Mouse (Mus musculus): Measurements from ENCODE around the gene Snapc2. TPM values are rescaled to one million over a fixed set of nuclear protein-coding genes. Genes with fewer than 3 reads are reported as not detected.
A peak's percentile ranks its signal among the peaks of the same experiment; 100 is the strongest.

The Snapc2 gene
- polyA plus RNA-seq, 1 experiment from 2014 or later, result 33.8 TPM

DNA sequence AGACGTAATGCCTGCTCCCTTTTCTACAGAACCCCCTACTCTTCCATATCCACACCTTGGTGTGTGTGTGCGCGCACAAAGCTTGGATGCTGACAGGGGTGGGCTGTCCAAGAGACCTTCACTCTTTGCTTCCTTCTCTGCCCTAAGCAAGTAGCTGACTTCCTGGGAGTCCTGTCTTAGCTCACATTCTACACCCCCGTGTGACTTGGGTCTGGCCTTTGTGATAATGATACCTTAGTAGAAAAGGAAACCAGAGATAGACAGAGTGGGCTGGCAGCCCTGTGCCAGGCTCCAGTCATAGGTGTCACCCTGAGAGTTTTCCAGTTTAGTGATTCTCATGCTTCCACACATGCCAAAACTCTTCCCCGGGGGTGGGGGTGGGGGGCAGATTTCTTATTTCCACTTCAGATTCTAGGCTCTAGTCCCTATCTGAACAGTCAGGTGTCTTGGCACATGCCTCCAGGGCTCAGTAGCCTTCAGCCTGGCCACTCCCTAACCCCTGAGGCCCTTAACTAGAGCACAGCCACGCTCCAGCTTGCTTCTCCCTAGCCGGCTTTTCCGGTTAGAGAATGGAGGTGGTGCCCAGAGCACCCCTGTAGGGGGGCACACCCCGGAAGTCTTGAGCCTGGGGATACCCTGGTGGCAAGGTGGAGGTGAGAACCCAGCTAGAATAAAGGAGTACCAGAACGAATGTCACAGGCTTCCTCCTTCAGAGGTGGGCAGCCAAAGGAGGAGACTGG, 22.1 kb upstream of the Snapc2 start:
- peak; percentile 80 for DNase-seq (ENCODE audit: low spot score)
- H3K27me3 ChIP-seq (ENCODE audit: control insufficient read depth, insufficient read depth, low read length), result no peaks in the 10 kb centered on the region
- TF ChIP-seq EP300 (optimal IDR thresholded peaks at IDR 0.05) (no peak), CTCF (IDR thresholded peaks at IDR 0.05; ENCODE audit: low read depth) (0 out of 2 replicates have a peak, but pooled peaks have one; percentile 4)
- no peak overlapping the region for H3K4me3 ChIP-seq (ENCODE audit: low read depth, low read length)
- 51% methylated on average over 10 of the region's 10 CpGs for WGBS
- H3K36me3 ChIP-seq (ENCODE audit: control insufficient read depth, insufficient read depth, low read length), result no peaks in the 10 kb centered on the region
- ATAC-seq (ENCODE audit: low FRiP score, low TSS enrichment), result peak; percentile 91
- no peaks in the 10 kb centered on the region for H3K4me1 ChIP-seq (replicated peaks; ENCODE audit: control insufficient read depth, insufficient read depth)
- peak overlapping the region; percentile 23; the same call in 1 of the 2 replicates for H3K9ac ChIP-seq (ENCODE audit: low read length)
- peak overlapping the region; percentile 17; the same call in 1 of the 2 replicates for H3K4me2 ChIP-seq (replicated peaks; ENCODE audit: low read depth)
- H3K9me3 ChIP-seq (ENCODE audit: control insufficient read depth, low read length), result no peaks in the 10 kb centered on the region
- peak overlapping the region; percentile 83 for H3K27ac ChIP-seq (replicated peaks)

DNA sequence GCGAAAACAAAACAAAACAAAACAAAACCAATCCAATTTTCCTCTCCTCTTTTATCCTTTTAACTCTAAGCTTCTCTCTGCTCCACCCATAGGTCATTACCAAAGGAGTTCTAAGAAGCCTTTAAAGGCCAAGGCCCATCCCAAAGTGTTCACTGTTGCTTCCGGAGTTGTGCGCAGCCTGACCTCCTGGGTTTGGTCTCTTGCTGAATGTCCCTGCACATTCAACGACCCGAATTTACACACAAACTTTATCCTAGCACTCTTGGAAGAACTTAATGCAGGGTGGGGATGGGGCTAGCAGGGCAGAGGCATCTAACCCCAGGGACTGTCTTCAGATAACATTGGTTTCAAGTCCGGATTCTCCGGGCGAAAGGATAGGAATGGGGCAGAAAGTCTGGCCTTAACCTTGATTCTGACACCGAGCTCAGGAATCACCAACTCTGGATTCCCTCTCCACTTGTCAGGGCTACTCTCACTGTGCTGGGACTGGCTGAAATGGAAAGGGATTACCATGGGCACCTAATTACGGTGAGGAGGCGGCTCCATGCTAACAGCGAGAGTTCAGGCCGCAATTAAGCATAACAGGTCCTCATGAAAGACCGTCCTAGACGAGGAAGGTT, 15.0 kb upstream of the Snapc2 start:
- H3K27me3 ChIP-seq (ENCODE audit: control insufficient read depth, insufficient read depth, low read length), result no peaks in the 10 kb centered on the region; the same call in 1 of the 2 replicates
- WGBS, result 13% methylated on average over 15 of the region's 15 CpGs
- DNase-seq (ENCODE audit: low spot score), result no peak

DNA sequence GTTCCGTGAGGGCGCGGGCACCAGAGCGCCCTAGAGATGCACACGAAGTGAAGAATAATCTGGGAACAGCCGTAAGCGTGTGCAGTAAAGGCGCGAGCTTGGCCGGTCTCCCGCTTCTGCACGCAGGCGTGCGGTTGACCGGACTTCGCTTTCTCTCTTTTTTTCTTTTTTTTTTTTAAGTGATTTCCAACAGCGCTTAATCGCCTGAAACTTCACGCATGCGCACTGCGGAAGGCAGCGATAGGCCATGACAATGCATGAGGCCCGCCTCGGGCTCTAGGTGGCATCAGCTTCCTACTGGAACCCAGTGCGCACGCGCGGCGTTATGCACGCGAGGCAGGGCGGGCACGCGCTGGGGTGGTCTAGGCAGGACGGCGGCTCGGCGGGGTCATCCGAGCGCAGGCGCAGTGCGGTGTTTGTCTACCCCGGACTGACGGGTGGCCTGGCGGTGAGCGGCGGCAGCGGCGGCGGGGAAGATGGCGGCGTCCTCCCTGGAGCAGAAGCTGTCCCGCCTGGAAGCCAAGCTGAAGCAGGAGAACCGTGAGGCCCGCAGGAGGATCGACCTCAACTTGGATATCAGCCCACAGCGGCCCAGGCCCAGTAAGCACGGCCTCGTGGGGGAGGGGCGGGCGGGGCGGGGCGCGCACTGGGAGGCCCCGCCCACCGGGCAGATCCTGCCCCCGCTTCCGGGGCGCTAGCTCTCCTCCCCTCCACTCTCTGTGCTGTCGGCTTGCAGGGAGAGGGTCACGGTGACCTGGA, 14.3 kb upstream of the Snapc2 start, which contains the start of the genes Map2k7 and Gm49320:
Gene Map2k7, plus strand, starts transcription at position 307 of the 759 bp plus-strand sequence.
Gene Gm49320, plus strand, starts transcription at position 432 of the 759 bp plus-strand sequence.
- no peaks in the 10 kb centered on the region; the same call in 1 of the 2 replicates for H3K27me3 ChIP-seq (ENCODE audit: control insufficient read depth, insufficient read depth, low read length)
- H3K36me3 ChIP-seq (ENCODE audit: control insufficient read depth, insufficient read depth, low read length), result peaks cover 10% of the 10 kb centered on the region; the same call in 1 of the 2 replicates
- H3K27ac ChIP-seq (replicated peaks), result peak within 1 kb of the TSS; percentile 98
- ATAC-seq (ENCODE audit: low FRiP score, low TSS enrichment) (peak; percentile 94), DNase-seq (ENCODE audit: low spot score) (peak; percentile 99)
- WGBS, result under 1% methylated on average over 57 of the region's 71 CpGs
- H3K9me3 ChIP-seq (ENCODE audit: control insufficient read depth, low read length), result no peaks in the 10 kb centered on the region
- H3K4me2 ChIP-seq (replicated peaks; ENCODE audit: low read depth), result peak within 1 kb of the TSS; percentile 96
- H3K4me3 ChIP-seq (ENCODE audit: low read depth, low read length), result peak within 1 kb of the TSS; percentile 79
- peaks cover 4% of the 10 kb centered on the region; the same call in 1 of the 2 replicates for H3K4me1 ChIP-seq (replicated peaks; ENCODE audit: control insufficient read depth, insufficient read depth)
- H3K9ac ChIP-seq (ENCODE audit: low read length), result peak within 1 kb of the TSS; percentile 83
- TF ChIP-seq CTCF (IDR thresholded peaks at IDR 0.05; ENCODE audit: low read depth) (peak; percentile 69), EP300 (optimal IDR thresholded peaks at IDR 0.05) (no peak)

More for the DNA sequence above, 15.0 kb upstream of the Snapc2 start:
- Histone ChIP-seq H3K4me1 (replicated peaks; ENCODE audit: control insufficient read depth, insufficient read depth) (peaks cover 4% of the 10 kb centered on the region; the same call in 1 of the 2 replicates), H3K4me2 (replicated peaks; ENCODE audit: low read depth) (peak overlapping the region; percentile 96), H3K9ac (ENCODE audit: low read length) (peak overlapping the region; percentile 69), H3K36me3 (ENCODE audit: control insufficient read depth, insufficient read depth, low read length) (peaks cover 6% of the 10 kb centered on the region; the same call in 1 of the 2 replicates), H3K9me3 (ENCODE audit: control insufficient read depth, low read length) (no peaks in the 10 kb centered on the region), H3K27ac (replicated peaks) (peak overlapping the region; percentile 98), H3K4me3 (ENCODE audit: low read depth, low read length) (peak overlapping the region; percentile 79)
- TF ChIP-seq CTCF (IDR thresholded peaks at IDR 0.05; ENCODE audit: low read depth), result no peak
- TF ChIP-seq EP300 (optimal IDR thresholded peaks at IDR 0.05), result no peak
- ATAC-seq (ENCODE audit: low FRiP score, low TSS enrichment), result no peak; the same call in 1 of the 2 replicates

GRCm38 (mm10) chr8:4239193-4239890, 13.5 kb upstream of the Snapc2 start:
- peak; percentile 64 for ATAC-seq (ENCODE audit: low FRiP score, low TSS enrichment)

GRCm38 (mm10) chr8:4245061-4245460, 7.8 kb upstream of the Snapc2 start:
- TF ChIP-seq EP300 (optimal IDR thresholded peaks at IDR 0.05) (no peak), CTCF (IDR thresholded peaks at IDR 0.05; ENCODE audit: low read depth) (no peak)
- no peak for DNase-seq (ENCODE audit: low spot score)
- Histone ChIP-seq H3K9ac (ENCODE audit: low read length) (no peak overlapping the region), H3K27ac (replicated peaks) (no peak overlapping the region), H3K27me3 (ENCODE audit: control insufficient read depth, insufficient read depth, low read length) (no peaks in the 10 kb centered on the region), H3K36me3 (ENCODE audit: control insufficient read depth, insufficient read depth, low read length) (peaks cover 33% of the 10 kb centered on the region), H3K9me3 (ENCODE audit: control insufficient read depth, low read length) (no peaks in the 10 kb centered on the region), H3K4me3 (ENCODE audit: low read depth, low read length) (no peak overlapping the region), H3K4me1 (replicated peaks; ENCODE audit: control insufficient read depth, insufficient read depth) (peaks cover 2% of the 10 kb centered on the region; the same call in 1 of the 2 replicates), H3K4me2 (replicated peaks; ENCODE audit: low read depth) (no peak overlapping the region)
- ATAC-seq (ENCODE audit: low FRiP score, low TSS enrichment), result no peak
- 96% methylated on average over 5 of the region's 5 CpGs for WGBS

More at GRCm38 (mm10) chr8:4239193-4239890, 13.5 kb upstream of the Snapc2 start:
- H3K9ac ChIP-seq (ENCODE audit: low read length), result peak overlapping the region; percentile 83
- WGBS, result 10% methylated on average over 19 of the region's 19 CpGs
- H3K4me1 ChIP-seq (replicated peaks; ENCODE audit: control insufficient read depth, insufficient read depth), result peaks cover 4% of the 10 kb centered on the region; the same call in 1 of the 2 replicates
- no peaks in the 10 kb centered on the region for H3K9me3 ChIP-seq (ENCODE audit: control insufficient read depth, low read length)
- TF ChIP-seq CTCF (IDR thresholded peaks at IDR 0.05; ENCODE audit: low read depth), result no peak
- no peak for TF ChIP-seq EP300 (optimal IDR thresholded peaks at IDR 0.05)
- DNase-seq (ENCODE audit: low spot score), result no peak
- H3K36me3 ChIP-seq (ENCODE audit: control insufficient read depth, insufficient read depth, low read length), result peaks cover 15% of the 10 kb centered on the region
- H3K27ac ChIP-seq (replicated peaks), result peak overlapping the region; percentile 98
- H3K4me2 ChIP-seq (replicated peaks; ENCODE audit: low read depth), result peak overlapping the region; percentile 96
- peak overlapping the region; percentile 79 for H3K4me3 ChIP-seq (ENCODE audit: low read depth, low read length)
- H3K27me3 ChIP-seq (ENCODE audit: control insufficient read depth, insufficient read depth, low read length), result no peaks in the 10 kb centered on the region; the same call in 1 of the 2 replicates

All from stomach, postnatal 0 days (tissue).